Mouse (Mus musculus) heart, adult 2 months (tissue): Measurements from ENCODE around the gene Alkbh7.

Experiments used
- CTCF ChIP-seq: fragments of 200-600 bp; IDR thresholded peaks from 2 replicates; pipeline ENCODE4 v1.8.1; 2022; ENCODE audit warnings: antibody characterized with exemption, mild to moderate bottlenecking, moderate library complexity
- POLR2A ChIP-seq: fragments of 200-500 bp; IDR thresholded peaks from 2 replicates; pipeline ENCODE4 v1.6.1; 2011; ENCODE audit warnings: mild to moderate bottlenecking, low read depth, low read length, control low read depth; ENCODE audit not compliant: insufficient read depth

DNA sequence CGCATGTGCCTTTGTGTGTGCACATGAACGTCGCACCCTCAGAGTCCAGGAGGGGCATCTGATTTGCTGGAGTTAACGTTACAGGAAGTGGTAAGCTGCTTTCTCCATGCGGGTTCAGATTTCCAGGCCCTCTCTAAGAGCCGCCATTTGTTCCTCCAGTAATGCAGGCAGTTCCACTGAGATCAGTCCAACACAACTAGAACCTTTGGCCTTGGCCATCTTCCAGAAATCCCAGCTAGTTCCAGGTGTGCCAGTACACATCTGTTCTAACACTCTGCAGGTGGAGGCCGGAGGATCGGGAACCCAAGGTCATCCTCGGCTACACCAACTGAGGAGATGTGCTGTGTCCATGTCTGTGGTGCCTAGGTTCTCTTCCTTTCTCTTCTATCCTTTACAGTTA lies 12.3 kb upstream of the Alkbh7 start:
- TF ChIP-seq CTCF (no peak), POLR2A (no peak)
